Mouse (Mus musculus): ENCODE data around the gene Rbm17.

Gene Rbm17

GRCm38 (mm10) chr2:11596690-11597089 lies 7.3 kb downstream of the Rbm17 start:
- 57% methylated on average over 2 of the region's 2 CpGs for WGBS

GRCm38 (mm10) chr2:11587996-11588395 lies 16.0 kb downstream of the Rbm17 start:
- 87% methylated on average over 4 of the region's 4 CpGs for WGBS

- WGBS = 62% methylated on average over 4 of the region's 4 CpGs
These were observed 24.6 kb downstream of the Rbm17 start for GRCm38 (mm10) chr2:11579399-11579798.

GRCm38 (mm10) chr2:11578187-11578586 lies 25.8 kb downstream of the Rbm17 start:
- 92% methylated on average over 6 of the region's 6 CpGs for WGBS

GRCm38 (mm10) chr2:11573684-11574083 lies 30.3 kb downstream of the Rbm17 start:
- WGBS = 93% methylated on average over 1 of the region's 1 CpGs

GRCm38 (mm10) chr2:11571004-11571535 lies 32.9 kb downstream of the Rbm17 start:
- WGBS = 61% methylated on average over 6 of the region's 6 CpGs

DNA sequence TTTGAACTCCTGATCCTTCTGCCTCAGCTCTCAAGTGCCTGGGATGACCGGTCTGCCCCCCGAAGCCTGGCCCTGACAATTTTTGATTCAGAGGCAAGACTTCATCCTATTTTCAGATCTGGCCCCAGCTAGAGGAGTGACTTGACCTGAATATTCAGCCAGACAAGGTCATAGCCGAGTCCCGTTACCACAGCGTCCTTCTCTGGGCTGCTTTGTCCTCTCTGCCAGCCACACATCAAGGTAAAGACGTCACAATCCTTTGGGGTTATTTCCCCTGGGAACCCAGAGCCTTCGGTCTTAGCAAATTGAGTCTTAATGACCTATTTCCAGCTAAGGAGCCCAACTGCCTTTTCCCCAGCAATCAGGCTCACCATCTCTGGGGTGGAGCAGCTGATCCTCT lies 35.5 kb downstream of the Rbm17 start:
- 90% methylated on average over 7 of the region's 7 CpGs for WGBS

DNA sequence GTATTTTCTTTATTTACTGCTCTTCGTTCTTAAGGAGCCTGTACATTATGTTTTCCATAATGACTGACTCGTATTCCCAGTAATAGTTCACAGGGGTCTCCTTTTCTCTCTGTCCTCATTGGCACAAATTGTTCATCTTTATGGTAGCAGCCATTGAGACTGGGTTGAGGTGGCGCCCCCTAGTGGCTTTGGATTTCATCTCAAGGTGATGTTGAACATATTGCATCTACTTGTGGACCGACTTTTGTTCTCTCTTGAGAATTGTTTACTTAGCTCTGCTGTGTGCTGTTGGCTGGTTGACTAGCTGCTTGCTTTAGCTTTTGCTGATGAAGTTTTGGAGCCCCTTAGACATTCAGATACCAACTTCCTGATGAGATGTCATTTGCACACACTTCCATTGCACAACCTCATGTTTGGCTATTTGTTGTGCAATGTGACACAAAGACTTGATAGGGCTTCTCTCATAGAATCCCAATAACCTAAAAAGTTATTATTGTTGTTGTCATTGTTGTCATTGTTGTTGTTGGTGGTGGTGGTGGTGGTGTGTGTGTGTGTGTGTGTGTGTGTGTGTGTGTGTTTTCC lies 36.1 kb downstream of the Rbm17 start:
- WGBS = 63% methylated on average over 4 of the region's 4 CpGs

DNA sequence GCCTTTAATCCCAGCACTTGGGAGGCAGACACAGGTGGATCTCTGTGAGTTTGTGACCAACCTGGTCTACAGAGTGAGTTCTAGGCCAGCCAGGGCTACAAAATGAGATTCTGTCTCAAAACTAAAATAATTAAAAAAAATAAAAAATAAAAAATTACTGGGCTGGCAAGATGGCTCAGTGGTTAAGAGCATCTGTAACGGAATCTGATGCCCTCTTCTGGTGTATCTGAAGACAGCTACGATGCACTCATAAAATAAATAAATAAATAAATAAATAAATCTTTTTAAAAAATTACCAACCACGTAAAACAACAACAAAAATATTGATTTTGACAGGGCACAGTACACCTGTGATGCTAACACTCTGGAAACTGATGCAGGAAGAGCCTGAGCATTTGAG lies 37.1 kb downstream of the Rbm17 start:
- 87% methylated on average over 3 of the region's 3 CpGs for WGBS

DNA sequence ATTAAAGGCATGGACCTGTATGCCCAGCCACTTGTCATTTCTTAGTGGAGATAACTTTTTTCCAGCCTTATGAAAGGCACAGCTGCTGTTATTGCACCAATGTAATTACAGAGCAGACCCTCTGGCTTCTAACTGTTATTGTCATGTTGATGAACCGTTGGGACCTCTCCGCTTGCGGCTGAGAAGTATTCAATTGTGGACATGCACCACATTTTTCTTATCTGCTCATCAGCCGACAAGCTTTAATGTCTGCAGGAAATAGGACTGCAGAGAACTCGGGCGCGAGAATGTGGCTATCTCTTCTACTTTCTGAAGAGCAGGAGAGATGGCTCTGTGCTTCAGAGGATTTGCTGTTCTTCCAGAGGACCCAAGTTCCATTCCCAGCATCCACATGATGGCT lies 37.7 kb downstream of the Rbm17 start:
- WGBS = 75% methylated on average over 7 of the region's 7 CpGs

DNA sequence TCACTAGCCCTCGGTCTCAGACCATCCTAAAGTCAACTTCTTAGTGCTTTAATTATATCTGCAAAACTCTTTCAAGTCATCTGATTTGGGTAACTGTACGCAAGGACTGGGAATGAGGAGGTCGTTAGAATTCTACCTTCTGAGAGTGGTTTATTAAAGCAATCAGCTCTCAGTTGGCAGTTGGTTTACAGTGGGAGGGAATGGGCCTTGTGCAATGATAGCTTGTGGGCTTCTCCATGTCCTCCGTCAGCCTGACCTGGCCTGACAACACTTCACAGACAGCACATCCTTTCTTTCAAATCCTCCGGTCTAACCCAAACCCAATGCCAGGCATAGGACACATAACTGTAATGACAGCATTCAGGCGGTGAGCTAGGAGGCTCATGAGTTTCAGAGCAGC lies 39.2 kb downstream of the Rbm17 start:
- 88% methylated on average over 6 of the region's 6 CpGs for WGBS

DNA sequence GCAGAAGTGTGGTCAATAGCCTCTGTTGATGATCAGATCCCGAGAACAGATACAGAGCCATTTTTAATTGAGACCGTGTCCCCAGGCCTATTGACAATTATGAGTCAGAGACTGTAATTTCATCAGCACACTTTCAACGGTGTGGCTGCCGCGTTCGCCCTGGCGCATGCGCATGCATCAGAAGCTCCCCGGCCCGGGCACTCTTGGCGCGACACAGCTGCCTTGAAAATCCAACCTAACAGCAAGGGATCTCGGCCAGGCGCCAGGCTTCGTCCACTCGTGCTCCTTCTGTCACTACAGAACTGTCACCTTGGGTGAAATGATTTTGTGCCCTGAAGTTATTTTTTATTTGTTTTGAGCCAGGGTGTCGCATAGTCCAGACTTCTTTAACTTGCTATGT lies 40.7 kb downstream of the Rbm17 start:
- 93% methylated on average over 17 of the region's 17 CpGs for WGBS

DNA sequence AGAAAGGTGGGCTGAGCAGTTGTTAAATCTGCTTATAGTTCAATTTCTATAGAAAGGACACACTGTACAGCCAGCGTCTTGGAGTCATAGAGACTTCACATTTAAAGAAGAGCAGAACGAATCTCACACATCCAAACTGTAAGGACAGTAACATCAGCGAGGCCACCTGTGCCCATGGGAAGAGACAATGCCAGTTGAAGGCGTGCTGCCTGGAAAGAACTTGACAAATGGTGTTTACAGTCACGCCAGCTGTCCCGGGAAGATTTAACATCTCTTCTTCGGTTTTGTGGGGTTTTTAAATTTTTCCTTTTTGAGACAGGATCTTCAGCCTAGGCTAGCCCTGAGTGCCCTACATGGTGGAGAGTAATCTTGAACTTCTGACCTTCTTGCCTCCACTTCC lies 45.3 kb downstream of the Rbm17 start:
- 75% methylated on average over 7 of the region's 7 CpGs for WGBS

DNA sequence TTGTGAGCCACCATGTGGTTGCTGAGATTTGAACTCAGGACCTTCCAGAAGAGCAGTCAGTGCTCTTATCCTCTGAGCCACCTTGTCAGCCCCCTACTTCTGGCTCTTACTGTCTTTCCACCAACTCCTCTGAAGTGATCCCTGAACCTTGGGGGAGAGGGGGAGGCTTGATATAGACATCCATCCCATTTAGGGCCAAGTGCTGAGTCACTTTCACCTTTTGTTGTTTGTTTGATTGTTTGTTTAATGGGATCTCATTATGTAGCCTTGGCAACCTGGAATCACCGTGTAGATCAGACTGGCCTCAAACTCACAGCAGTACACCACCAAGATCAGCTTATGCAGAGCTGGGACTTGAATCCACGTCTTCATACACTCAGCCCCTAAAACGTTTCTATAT lies 46.7 kb downstream of the Rbm17 start:
- WGBS = 69% methylated on average over 3 of the region's 3 CpGs

DNA sequence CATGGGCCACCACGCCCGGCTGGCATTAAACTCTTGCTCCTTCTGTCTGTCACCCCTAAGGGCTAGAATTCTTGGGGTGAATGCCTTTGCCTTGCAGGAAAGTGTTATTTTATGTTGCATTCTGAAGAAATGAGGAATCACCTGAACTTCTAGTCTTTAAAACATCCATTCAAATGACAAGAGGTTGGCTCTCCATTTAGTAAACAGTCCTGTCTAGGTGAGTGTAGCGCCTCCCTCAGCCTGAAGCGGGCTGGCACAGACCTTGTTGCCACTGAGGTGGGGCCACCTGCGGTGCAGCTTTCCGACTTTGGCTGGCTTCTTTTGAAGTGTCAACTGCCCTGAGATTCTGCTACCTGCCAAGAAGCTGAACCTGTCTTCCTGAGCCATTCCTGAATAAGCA lies 48.6 kb downstream of the Rbm17 start:
- WGBS = 70% methylated on average over 6 of the region's 6 CpGs

- WGBS = 3% methylated on average over 67 of the region's 67 CpGs
These were observed 50.2 kb downstream of the Rbm17 start, which contains the start of gene Pfkfb3 for GRCm38 (mm10) chr2:11553471-11554400. Pfkfb3 (minus strand) TSS chr2:11554077.

GRCm38 (mm10) chr2:11552966-11553451 lies 50.9 kb downstream of the Rbm17 start:
- 16% methylated on average over 15 of the region's 15 CpGs for WGBS

GRCm38 (mm10) chr2:11552297-11552821 lies 51.6 kb downstream of the Rbm17 start:
- 36% methylated on average over 9 of the region's 9 CpGs for WGBS

DNA sequence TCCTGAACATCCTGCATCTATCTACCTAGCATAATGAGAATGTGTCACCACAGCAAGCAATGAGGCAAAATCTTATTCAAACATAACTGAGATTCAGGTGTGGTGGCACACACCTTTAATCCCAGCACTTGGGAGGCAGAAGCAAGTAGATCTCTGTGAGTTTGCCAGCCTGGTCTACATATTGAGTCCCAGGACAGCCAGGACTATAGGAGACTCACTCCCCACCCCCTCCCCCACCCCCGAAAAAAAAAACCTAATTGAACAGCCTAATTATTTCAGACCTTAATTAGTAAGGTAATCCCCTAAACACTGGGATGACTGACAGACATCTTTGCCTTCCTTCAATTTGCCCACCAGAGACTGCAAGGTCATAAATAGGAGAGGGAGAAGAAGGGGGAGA lies 52.2 kb downstream of the Rbm17 start:
- WGBS = 14% methylated on average over 1 of the region's 1 CpGs

- WGBS = 92% methylated on average over 10 of the region's 10 CpGs
These were observed 55.4 kb downstream of the Rbm17 start for GRCm38 (mm10) chr2:11548508-11548907.

DNA sequence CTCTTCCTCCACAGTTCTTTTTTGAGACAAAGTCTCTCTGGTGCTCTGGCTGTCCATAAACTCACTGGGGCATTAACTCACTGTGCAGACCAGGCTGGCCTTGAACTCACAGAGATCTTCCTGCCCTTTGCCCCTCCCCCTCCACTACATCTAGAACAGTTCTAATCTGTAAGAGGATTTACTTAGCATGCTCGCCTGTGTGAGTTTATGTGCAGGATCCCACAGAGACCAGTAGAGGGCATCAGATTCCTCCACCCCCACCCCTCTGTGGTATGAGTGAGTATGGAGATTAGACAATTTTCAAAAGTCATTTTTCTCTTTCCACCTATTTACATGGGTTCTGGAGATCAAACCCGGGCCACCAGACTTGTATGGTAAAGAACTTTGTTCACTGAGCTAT lies 56.3 kb downstream of the Rbm17 start:
- WGBS = 77% methylated on average over 2 of the region's 2 CpGs

DNA sequence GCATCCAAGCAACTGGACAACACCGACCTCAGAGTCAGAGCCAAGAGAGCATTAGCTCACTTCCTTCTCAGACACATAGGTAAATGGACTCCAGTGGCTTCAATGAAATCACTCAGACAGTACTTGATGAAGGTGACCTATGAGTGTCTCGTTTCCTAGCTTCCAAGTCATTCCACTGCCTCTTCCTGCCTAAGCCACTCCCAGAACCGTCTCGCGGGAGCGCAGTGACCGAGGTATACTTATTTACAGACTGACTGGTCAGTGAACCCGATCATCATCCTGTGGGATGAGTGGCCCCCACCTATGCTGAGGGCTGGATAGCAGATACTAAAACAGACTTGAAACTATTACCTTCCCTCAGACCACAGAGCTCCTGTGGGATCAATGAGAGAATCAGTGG lies 57.9 kb downstream of the Rbm17 start:
- WGBS = 90% methylated on average over 8 of the region's 8 CpGs

DNA sequence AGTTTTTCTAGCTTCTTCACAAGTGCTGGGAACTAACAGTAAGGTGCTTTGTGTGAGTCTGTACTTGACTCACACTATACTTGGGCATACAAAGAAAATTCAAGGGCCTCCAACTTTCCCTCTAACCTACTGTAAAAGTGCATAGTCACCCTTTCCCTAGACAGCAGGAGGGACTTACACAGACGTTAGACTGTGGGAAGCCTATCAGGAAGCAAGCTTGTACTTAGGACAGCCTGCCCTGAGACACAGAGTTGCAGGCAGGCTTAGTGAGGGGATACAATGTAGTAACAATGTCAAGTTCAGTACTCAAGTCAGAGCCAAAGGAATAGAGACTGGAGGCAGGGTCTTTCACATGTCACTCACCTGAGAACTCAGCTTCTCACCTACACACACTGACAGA lies 58.6 kb downstream of the Rbm17 start:
- 58% methylated on average over 1 of the region's 1 CpGs for WGBS

All from cerebral cortex, adult 2 months (tissue).